Mouse (Mus musculus): ENCODE measurements around the gene F8a. TPM values are rescaled to one million over a fixed set of nuclear protein-coding genes. Genes with fewer than 3 reads are reported as not detected.
"Not testable (repeated sequence)": the region's sequence is repeated elsewhere in the genome, so short reads cannot be mapped to it uniquely, and the experiment has no call there.

F8a gene
- 3.6 and 3.8 TPM in 2 replicates for polyA plus RNA-seq (2012; rRNA removed)

DNA sequence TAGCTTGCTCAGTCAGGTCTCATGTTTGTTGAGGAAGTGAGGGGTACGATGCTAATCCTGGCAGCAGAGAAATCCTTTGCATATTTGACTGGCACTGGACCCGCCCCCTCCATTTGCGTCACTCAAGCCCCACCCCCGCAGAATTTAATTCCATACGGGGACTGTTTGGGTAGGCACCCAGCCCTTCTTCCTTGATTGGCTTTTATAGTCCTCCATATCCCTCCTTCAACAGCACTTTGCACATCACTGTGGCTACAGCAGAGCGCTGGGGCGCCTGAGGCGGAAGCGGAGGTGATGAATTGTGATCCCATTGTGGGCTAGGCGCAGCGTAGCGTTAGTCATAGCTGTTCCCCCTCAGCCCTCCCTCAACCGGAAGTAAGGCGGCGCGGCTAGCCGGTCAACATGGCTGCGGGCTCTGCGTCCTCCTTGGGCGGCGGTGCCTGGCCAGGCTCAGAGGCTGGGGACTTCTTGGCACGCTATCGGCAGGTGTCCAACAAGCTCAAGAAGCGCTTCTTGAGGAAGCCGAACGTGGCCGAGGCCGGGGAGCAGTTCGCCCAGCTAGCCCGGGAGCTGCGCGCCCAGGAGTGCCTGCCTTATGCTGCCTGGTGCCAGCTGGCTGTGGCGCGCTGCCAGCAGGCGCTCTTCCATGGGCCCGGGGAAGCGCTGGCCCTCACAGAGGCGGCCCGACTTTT lies at the start of gene F8a:
Gene F8a (plus strand): TSS at position 378 of the 692 bp plus-strand sequence.
- H3K27me3 ChIP-seq (ENCODE audit: control insufficient read depth, insufficient read depth, low read length), result no peaks in the 10 kb centered on the region
- H3K36me3 ChIP-seq (ENCODE audit: control insufficient read depth, insufficient read depth, low read length), result no peaks in the 10 kb centered on the region
- peak within 1 kb of the TSS; percentile 89 for H3K27ac ChIP-seq (ENCODE audit: control insufficient read depth, insufficient read depth, low read depth, low read length)
- peak; percentile 76 for TF ChIP-seq POLR2A (IDR thresholded peaks at IDR 0.05; ENCODE audit: control insufficient read depth, low read depth, low read length)
- no peak for TF ChIP-seq CTCF (IDR thresholded peaks at IDR 0.05; ENCODE audit: control insufficient read depth, insufficient read depth, insufficient replicate concordance, low read depth, low read length)
- H3K4me1 ChIP-seq (ENCODE audit: control insufficient read depth, insufficient read depth, low read length), result no peaks in the 10 kb centered on the region; the same call in 1 of the 2 replicates
- peak within 1 kb of the TSS; percentile 95 for H3K4me3 ChIP-seq (ENCODE audit: control insufficient read depth, low read depth, low read length)

GRCm38 (mm10) chrX:73191934-73192333 lies 36.2 kb upstream of the F8a start, which contains the start of gene Xlr3b:
Gene Xlr3b (plus strand): TSS chrX:73192207.
- H3K4me3 ChIP-seq (ENCODE audit: control insufficient read depth, low read depth, low read length); H3K27ac ChIP-seq (ENCODE audit: control insufficient read depth, insufficient read depth, low read depth, low read length); H3K4me1 ChIP-seq (ENCODE audit: control insufficient read depth, insufficient read depth, low read length); H3K36me3 ChIP-seq (ENCODE audit: control insufficient read depth, insufficient read depth, low read length); H3K27me3 ChIP-seq (ENCODE audit: control insufficient read depth, insufficient read depth, low read length): not testable (repeated sequence)

- not testable (repeated sequence) for H3K4me1 ChIP-seq (ENCODE audit: control insufficient read depth, insufficient read depth, low read length); H3K36me3 ChIP-seq (ENCODE audit: control insufficient read depth, insufficient read depth, low read length); H3K27me3 ChIP-seq (ENCODE audit: control insufficient read depth, insufficient read depth, low read length); H3K27ac ChIP-seq (ENCODE audit: control insufficient read depth, insufficient read depth, low read depth, low read length); H3K4me3 ChIP-seq (ENCODE audit: control insufficient read depth, low read depth, low read length)
Observed at GRCm38 (mm10) chrX:73213819-73214564, 14.1 kb upstream of the F8a start, which contains the start of gene Xlr4b. Gene Xlr4b (plus strand): TSS chrX:73214333.

DNA sequence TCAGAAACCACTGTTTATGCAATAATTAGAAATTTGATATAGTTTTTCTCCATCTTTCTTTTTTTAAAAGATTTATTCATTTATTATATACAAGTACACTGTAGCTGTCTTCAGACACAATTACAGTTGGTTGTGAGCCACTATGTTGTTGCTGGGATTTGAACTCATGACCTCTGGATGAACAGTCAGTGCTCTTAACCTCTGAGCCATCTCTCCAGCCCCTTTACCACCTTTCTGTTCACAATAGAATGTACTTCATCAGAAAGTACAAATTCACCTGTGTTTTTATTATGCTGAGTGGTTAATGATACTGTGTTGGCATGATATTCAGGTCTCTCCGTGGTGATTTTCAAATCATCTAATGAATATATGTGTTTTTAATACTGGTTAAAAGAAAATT lies 2.7 kb upstream of the F8a start:
- Histone ChIP-seq H3K4me1 (ENCODE audit: control insufficient read depth, insufficient read depth, low read length) (no peaks in the 10 kb centered on the region; the same call in 1 of the 2 replicates), H3K27ac (ENCODE audit: control insufficient read depth, insufficient read depth, low read depth, low read length) (no peak overlapping the region), H3K27me3 (ENCODE audit: control insufficient read depth, insufficient read depth, low read length) (no peaks in the 10 kb centered on the region), H3K4me3 (ENCODE audit: control insufficient read depth, low read depth, low read length) (no peak overlapping the region), H3K36me3 (ENCODE audit: control insufficient read depth, insufficient read depth, low read length) (no peaks in the 10 kb centered on the region)
- TF ChIP-seq POLR2A (IDR thresholded peaks at IDR 0.05; ENCODE audit: control insufficient read depth, low read depth, low read length) (no peak), CTCF (IDR thresholded peaks at IDR 0.05; ENCODE audit: control insufficient read depth, insufficient read depth, insufficient replicate concordance, low read depth, low read length) (no peak)

DNA sequence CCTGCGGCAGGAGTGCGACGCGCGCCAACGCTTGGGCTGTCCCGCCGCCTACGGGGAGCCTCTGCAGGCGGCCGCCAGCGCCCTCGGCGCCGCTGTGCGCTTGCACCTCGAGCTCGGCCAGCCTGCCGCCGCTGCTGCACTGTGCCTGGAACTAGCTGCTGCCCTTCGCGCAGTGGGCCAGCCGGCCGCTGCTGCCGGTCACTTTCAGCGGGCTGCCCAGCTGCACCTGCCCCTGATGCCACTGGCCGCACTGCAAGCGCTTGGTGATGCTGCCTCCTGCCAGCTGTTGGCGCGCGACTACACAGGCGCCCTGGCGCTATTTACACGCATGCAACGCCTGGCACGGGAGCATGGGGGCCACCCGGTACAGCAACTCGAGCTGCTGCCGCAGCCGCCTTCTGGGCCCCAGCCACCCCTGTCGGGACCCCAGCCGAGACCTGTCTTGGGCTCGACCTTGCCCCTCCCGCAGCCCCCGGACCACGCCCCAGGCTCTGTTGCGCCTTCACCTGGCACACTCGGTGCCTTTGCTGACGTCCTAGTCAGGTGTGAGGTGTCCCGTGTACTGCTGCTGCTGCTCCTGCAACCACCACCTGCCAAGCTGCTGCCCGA lies 619 bp downstream of the F8a start:
- TF ChIP-seq POLR2A (IDR thresholded peaks at IDR 0.05; ENCODE audit: control insufficient read depth, low read depth, low read length) (no peak; the same call in 1 of the 2 replicates), CTCF (IDR thresholded peaks at IDR 0.05; ENCODE audit: control insufficient read depth, insufficient read depth, insufficient replicate concordance, low read depth, low read length) (no peak)
- Histone ChIP-seq H3K27me3 (ENCODE audit: control insufficient read depth, insufficient read depth, low read length) (no peaks in the 10 kb centered on the region), H3K36me3 (ENCODE audit: control insufficient read depth, insufficient read depth, low read length) (no peaks in the 10 kb centered on the region), H3K4me1 (ENCODE audit: control insufficient read depth, insufficient read depth, low read length) (no peaks in the 10 kb centered on the region; the same call in 1 of the 2 replicates), H3K27ac (ENCODE audit: control insufficient read depth, insufficient read depth, low read depth, low read length) (peak overlapping the region; percentile 89), H3K4me3 (ENCODE audit: control insufficient read depth, low read depth, low read length) (peak overlapping the region; percentile 95)

GRCm38 (mm10) chrX:73229288-73229687 lies 1.2 kb downstream of the F8a start:
- no peaks in the 10 kb centered on the region for H3K36me3 ChIP-seq (ENCODE audit: control insufficient read depth, insufficient read depth, low read length)
- H3K4me3 ChIP-seq (ENCODE audit: control insufficient read depth, low read depth, low read length), result peak overlapping the region; percentile 95
- TF ChIP-seq POLR2A (IDR thresholded peaks at IDR 0.05; ENCODE audit: control insufficient read depth, low read depth, low read length), result no peak
- TF ChIP-seq CTCF (IDR thresholded peaks at IDR 0.05; ENCODE audit: control insufficient read depth, insufficient read depth, insufficient replicate concordance, low read depth, low read length), result no peak
- no peaks in the 10 kb centered on the region for H3K27me3 ChIP-seq (ENCODE audit: control insufficient read depth, insufficient read depth, low read length)
- no peak overlapping the region for H3K27ac ChIP-seq (ENCODE audit: control insufficient read depth, insufficient read depth, low read depth, low read length)
- H3K4me1 ChIP-seq (ENCODE audit: control insufficient read depth, insufficient read depth, low read length), result no peaks in the 10 kb centered on the region; the same call in 1 of the 2 replicates

DNA sequence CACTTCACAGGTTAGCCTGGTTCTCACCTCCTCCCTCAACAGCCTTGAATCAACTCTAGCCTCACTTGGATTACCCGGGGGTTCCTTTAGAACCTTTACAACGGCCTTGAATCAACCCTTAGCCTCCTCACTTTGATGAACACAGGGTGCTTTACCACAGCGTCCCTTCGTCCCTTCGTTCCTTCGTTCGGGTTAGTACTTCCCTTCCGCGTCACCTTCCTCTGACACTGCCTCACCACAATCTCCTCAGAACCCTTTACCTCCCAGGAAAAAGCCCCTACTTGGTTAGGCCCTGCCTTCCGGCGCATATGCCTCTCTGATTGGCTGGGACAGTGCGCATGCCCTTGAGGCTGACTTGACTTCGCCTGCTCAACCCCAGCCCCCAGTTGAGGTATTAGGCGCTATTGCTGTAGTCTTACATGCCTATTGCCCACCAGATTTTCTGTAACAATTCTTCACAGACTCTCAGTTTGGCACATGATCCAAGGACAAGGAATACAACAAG lies 14.8 kb downstream of the F8a start, which contains the start of gene Xlr4c:
Gene Xlr4c (minus strand): TSS at position 310 of the 505 bp plus-strand sequence.
- H3K4me3 ChIP-seq (ENCODE audit: control insufficient read depth, low read depth, low read length); H3K27ac ChIP-seq (ENCODE audit: control insufficient read depth, insufficient read depth, low read depth, low read length); H3K27me3 ChIP-seq (ENCODE audit: control insufficient read depth, insufficient read depth, low read length); H3K4me1 ChIP-seq (ENCODE audit: control insufficient read depth, insufficient read depth, low read length); H3K36me3 ChIP-seq (ENCODE audit: control insufficient read depth, insufficient read depth, low read length): not testable (repeated sequence)

GRCm38 (mm10) chrX:73262428-73262827 lies 34.3 kb downstream of the F8a start:
- not testable (repeated sequence) for H3K4me1 ChIP-seq (ENCODE audit: control insufficient read depth, insufficient read depth, low read length); H3K27me3 ChIP-seq (ENCODE audit: control insufficient read depth, insufficient read depth, low read length); H3K27ac ChIP-seq (ENCODE audit: control insufficient read depth, insufficient read depth, low read depth, low read length); H3K36me3 ChIP-seq (ENCODE audit: control insufficient read depth, insufficient read depth, low read length); H3K4me3 ChIP-seq (ENCODE audit: control insufficient read depth, low read depth, low read length)

- H3K36me3 ChIP-seq (ENCODE audit: control insufficient read depth, insufficient read depth, low read length); H3K4me1 ChIP-seq (ENCODE audit: control insufficient read depth, insufficient read depth, low read length); H3K27me3 ChIP-seq (ENCODE audit: control insufficient read depth, insufficient read depth, low read length); H3K27ac ChIP-seq (ENCODE audit: control insufficient read depth, insufficient read depth, low read depth, low read length): not testable (repeated sequence)
- H3K4me3 ChIP-seq (ENCODE audit: control insufficient read depth, low read depth, low read length), result peak within 1 kb of the TSS; percentile 9; the same call in 1 of the 2 replicates
Observed at GRCm38 (mm10) chrX:73265270-73265669, 37.2 kb downstream of the F8a start, which contains the start of gene Xlr3c. Gene Xlr3c (minus strand): TSS chrX:73265390.
